Mouse (Mus musculus): Measurements from ENCODE around the gene Ppp2r3a.

- TF ChIP-seq POLR2A (IDR thresholded peaks at IDR 0.05; ENCODE audit: extremely low read depth, insufficient read depth, low read length) (no peak), CTCF (IDR thresholded peaks at IDR 0.05; ENCODE audit: low read depth, low read length) (no peak)
These were observed 53.3 kb downstream of the Ppp2r3a start for GRCm38 (mm10) chr9:101198261-101198660.

Data from liver, adult 2 months (tissue).